Mouse (Mus musculus): ENCODE data around the gene Far1.

Gene Far1

DNA sequence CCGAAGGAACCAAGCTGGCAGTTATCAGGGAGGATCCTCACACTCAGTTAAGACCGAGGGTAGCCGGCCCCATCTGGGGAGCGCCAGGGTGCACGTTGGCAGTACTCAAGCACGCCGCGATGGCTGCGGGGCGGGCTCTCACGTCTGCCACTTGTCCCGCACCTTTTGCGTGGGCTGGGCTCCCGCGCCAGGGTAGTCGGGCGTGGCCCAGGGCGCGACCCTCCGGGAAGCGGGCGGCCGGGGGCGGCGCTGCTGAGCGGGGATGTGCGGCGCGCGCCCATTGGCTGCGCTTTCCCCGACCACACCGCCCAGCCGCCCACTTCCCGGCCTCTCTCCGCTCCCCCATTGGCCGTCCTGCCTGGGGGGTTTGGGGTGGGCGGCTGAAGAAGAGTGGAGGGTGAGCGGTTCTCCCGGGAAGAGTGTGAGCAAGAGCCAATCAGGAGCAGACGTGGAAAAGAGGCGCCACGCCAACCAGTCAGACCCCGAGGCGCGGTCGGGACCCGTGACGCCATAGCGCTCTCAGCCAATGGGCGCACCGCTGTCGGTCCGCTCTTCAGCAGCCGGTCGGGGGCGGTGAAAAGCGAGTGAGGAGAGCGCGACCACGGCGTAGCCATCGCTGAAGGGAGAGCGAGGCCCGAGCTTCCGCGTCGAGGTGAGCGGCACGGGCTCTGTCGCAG, at the start of gene Far1:
TSS of gene Far1 (plus strand) at position 549 of the 677 bp plus-strand sequence.
- peak; percentile 96 for DNase-seq (ENCODE audit: low spot score)

DNA sequence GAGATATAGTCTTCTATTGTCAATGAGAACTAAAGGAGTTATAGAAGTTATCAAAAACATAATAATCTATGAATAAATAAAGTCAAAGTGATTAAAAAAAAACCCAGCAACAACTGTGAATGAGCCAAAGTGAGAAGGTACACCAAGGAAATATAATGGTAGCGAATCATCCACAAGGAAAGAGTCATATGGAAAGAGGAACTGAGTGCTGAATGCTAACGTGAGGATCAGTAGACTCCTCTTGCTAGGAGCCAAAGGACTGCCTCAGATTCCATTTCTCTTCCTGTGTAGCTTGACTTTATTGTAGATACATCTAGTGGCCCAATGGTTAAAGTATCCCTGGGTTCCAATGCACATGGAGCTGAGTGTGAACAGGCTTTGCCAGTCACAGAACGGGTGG, 45.3 kb upstream of the Far1 start:
- DNase-seq (ENCODE audit: low spot score) = no peak

- DNase-seq (ENCODE audit: low spot score) = no peak
Observed at GRCm38 (mm10) chr7:113470671-113471070, 43.0 kb upstream of the Far1 start.

- no peak for DNase-seq (ENCODE audit: low spot score)
Observed at GRCm38 (mm10) chr7:113471653-113472052, 42.0 kb upstream of the Far1 start.

DNA sequence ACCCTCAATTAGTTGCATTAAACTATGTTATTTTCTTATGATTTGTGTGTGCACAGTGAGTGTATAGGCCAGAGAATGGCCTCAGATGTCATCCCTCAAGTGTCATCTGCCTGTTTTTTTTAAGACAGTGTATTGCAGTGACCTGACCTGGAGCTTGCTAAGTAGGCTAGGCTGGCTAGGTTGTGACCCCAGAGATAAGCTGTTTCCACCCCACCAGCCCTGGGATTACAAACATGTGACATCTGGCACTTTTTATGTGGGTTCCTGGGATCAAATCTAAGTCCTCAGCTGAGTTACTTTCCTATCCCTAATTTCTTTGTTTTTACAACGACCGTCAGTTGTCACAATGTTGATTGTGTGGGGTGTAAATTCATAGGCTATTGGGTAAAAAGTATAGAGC, 17.8 kb upstream of the Far1 start:
- DNase-seq (ENCODE audit: low spot score) = no peak

GRCm38 (mm10) chr7:113498413-113498812, 15.2 kb upstream of the Far1 start:
- no peak for DNase-seq (ENCODE audit: low spot score)

- no peak for DNase-seq (ENCODE audit: low spot score)
Observed at GRCm38 (mm10) chr7:113499821-113500220, 13.8 kb upstream of the Far1 start.

- no peak for DNase-seq (ENCODE audit: low spot score)
Observed at GRCm38 (mm10) chr7:113502453-113502852, 11.2 kb upstream of the Far1 start.

DNA sequence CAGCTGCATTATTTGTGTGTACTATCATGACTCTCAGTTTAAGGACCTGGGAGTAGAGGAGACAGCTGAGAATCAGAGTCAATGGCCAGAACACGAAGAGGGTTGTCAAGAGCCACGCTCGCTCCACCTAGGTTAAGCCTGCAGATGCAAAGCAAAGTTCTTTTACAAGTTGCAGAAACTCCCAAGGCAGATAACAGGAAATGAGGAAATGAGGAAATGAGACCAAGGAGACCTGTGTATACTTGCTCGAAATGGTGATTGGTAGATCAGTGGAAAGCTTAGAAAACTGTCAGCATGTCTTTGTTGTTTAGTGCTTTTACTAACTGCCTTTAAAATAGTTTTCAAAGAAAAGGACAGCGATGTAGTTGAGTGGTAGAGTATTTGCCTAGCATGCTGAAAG, 8.6 kb upstream of the Far1 start:
- DNase-seq (ENCODE audit: low spot score) = no peak

DNA sequence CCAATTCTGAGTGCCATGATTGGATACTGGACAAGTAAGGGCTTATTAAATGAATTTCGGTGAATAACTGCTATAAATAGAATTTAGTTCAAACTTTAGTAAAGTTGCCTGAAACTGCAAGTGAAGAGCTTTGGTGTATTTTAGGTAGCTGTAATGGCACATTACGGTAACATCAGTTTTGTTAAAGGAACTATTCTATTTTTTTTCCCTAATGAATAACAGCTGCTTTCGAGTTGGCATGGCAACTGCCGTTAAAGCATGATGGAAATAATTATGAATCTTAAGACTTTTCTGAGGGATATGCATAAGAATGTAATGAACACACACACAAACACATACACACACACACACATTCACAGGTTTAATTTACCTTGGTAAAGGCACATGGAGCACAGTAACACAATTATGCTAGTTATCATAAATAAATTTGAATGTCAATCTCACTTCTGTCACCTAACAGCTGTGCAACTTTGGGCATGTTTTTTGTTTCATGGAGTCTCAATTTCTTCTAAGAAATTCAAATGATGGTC, 8.1 kb upstream of the Far1 start:
- no peak for DNase-seq (ENCODE audit: low spot score)

GRCm38 (mm10) chr7:113507846-113508245, 5.8 kb upstream of the Far1 start:
- no peak for DNase-seq (ENCODE audit: low spot score)

GRCm38 (mm10) chr7:113511396-113511795, 2.2 kb upstream of the Far1 start:
- DNase-seq (ENCODE audit: low spot score) = no peak

DNA sequence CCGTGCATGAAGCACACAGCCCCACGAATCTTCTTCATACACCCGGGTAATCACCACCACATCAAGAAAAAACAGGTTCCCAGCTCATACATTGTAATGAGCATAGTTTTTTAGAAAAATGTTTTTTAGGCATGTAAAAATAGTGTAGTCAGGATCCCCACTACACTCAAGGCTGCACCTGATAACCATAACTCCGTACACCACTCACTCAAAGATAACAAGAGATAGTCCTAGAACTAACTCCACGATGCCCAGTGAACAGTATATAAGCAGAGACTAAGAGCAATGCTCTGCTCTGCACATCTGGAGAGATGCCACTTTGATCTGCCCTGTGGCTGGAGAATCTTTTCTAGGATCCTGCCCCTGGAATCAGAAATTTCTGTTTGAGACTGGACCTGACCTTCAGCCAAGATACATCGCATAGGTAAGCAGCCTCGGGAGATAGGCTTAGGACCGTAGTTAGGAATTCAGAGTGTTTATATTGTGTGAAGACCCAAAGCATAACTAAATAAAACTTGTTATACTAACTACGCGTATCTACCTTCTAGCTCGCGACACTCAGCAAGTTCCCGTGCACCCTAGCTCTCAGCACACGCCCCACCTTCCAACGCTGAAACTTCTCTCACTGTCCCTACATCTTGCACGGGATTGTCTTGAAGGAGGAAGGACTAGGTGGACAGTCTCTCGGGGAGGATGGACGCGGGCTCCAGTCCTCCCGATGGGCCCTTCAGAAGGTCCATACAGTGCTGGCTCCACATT, 928 bp upstream of the Far1 start:
- no peak for DNase-seq (ENCODE audit: low spot score)

DNA sequence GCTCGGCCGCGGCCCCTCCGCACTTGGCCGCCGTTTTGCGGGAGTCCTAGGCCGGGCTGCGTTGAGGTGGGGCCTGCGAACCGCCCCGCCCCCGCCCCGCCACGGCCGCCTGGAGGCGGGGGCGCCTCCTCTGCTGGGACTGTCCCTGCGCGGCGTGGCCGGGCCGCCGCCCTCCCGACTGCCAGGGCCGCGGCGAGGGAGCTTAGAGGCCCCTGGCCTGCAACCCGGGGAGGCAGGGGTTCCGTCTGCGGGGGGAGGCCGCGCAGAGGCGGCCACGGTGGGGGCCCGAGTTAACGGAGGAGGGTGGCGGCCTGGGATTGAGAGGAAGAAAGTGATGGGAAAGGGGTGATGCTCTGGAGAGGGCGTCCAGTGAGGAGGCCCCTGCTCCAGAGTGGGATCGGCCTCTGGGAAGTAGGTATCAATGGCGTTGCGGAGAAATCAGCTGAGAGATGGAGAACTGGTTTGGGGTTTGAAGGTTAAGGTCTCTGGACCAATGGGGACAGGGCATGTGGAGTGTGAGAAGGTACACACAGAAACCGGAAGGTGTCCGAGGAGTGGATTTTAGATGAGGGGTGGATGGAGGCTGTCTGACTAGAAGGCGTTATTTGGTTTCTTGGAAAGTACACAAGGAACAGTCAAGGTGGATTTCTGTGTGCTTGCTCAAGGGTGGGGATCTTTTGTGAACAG, 472 bp downstream of the Far1 start:
- no peak for DNase-seq (ENCODE audit: low spot score)

- DNase-seq (ENCODE audit: low spot score) = no peak
Observed at GRCm38 (mm10) chr7:113515831-113516230, 2.2 kb downstream of the Far1 start.

- no peak for DNase-seq (ENCODE audit: low spot score)
Observed at GRCm38 (mm10) chr7:113518419-113518818, 4.8 kb downstream of the Far1 start.

- no peak for DNase-seq (ENCODE audit: low spot score)
Observed at GRCm38 (mm10) chr7:113518961-113519360, 5.3 kb downstream of the Far1 start.

GRCm38 (mm10) chr7:113543158-113543557, 29.5 kb downstream of the Far1 start:
- no peak for DNase-seq (ENCODE audit: low spot score)

- DNase-seq (ENCODE audit: low spot score) = no peak
Observed at GRCm38 (mm10) chr7:113551742-113552463, 38.3 kb downstream of the Far1 start.

DNA sequence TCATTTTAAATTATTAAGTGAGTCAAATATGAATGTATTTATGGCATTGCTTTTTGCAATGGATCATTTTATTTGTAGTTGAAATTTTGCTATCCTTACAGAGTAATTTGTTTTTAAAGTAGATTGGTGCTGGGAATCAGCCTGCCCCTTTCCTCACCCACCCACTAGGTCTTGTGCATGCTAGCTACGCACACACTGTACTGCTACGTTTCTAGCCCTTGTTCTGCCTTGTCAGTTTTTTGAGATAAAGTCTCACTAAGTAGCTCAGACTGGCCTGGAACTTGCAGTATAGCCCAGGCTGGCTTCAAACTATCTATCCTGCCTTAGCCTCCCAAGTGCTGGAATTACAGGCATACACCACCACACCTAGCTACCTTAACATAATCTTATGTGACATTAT, 38.9 kb downstream of the Far1 start:
- DNase-seq (ENCODE audit: low spot score) = no peak

DNA sequence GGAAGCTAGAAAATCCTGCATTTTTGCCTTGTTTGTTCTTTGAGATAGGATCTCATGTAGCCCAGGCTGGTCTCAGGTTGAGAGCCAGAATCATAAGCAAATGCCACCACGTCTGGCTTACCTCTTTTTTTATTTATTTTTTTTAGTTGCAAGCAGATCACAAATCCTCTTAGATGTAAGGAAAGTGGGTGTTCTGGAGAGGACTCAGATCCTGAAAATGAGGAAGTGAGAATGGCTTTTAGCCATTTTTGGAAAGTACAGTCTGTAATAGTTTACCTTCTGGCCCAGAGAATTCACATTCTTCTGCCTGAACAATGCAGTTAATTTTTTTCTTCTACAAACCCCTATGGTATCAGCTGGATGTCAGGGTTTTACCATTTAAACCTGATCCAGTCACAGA, 42.5 kb downstream of the Far1 start:
- no peak for DNase-seq (ENCODE audit: low spot score)

DNA sequence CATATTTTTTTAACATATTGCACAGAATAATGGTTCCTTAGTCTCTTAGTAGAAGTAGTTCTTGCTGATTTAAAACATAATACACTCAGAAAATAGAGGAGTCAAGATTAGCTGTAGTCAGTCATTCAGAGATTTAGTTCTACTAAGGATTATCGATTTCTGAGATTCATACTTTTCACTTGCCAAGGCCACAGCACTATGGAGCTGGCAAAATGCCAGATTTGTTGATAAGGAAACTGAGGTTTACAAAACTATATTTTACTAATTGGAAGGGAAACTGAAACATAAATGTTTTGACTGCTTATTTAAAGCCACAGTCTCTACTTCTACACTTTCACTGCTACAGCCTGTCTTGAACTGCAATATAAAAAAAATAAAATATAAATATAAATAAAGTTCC, 53.3 kb downstream of the Far1 start:
- no peak for DNase-seq (ENCODE audit: low spot score)

Data from ovary, postnatal 14 days (tissue).